Mouse (Mus musculus) thymus, adult 2 months (tissue): ENCODE data around the gene Dnajc13. TPM values are rescaled to one million over a fixed set of nuclear protein-coding genes. Genes with fewer than 3 reads are reported as not detected.

Source experiments
- DNase-seq: peaks from one replicate; pipeline ENCODE4 v3.0.0; 2021
- H3K27ac ChIP-seq: fragments of 200-500 bp; 2 replicates; pipeline ENCODE4 v1.5.1; 2012; ENCODE audit warnings: low read length, control low read depth; ENCODE audit not compliant: control insufficient read depth, insufficient read depth
- H3K27me3 ChIP-seq: fragments of 200-500 bp; 2 replicates; pipeline ENCODE4 v1.6.1; 2012; ENCODE audit warnings: mild to moderate bottlenecking, low read length, moderate library complexity, mixed read lengths; ENCODE audit not compliant: control insufficient read depth, insufficient read depth
- H3K36me3 ChIP-seq: fragments of 200-500 bp; 2 replicates; pipeline ENCODE4 v1.6.1; 2012; ENCODE audit warnings: mild to moderate bottlenecking, low read length, moderate library complexity; ENCODE audit not compliant: control insufficient read depth, insufficient read depth
- H3K4me1 ChIP-seq: fragments of 200-500 bp; replicated peaks from 2 replicates; pipeline ENCODE4 v1.6.1; 2012; ENCODE audit warnings: low read length; ENCODE audit not compliant: control insufficient read depth, insufficient read depth
- H3K4me3 ChIP-seq: fragments of 200-500 bp; 2 replicates; pipeline ENCODE4 v1.5.1; 2012; ENCODE audit warnings: mild to moderate bottlenecking, low read length, control low read depth, moderate library complexity; ENCODE audit not compliant: control insufficient read depth, insufficient read depth
- CTCF ChIP-seq: fragments of 200-500 bp; IDR thresholded peaks from 2 replicates; pipeline ENCODE4 v1.5.1; 2012; ENCODE audit warnings: mild to moderate bottlenecking, control low read depth, low read length, moderate library complexity, borderline replicate concordance; ENCODE audit not compliant: control insufficient read depth, poor library complexity, insufficient read depth; ENCODE audit errors: extremely low read depth
- POLR2A ChIP-seq: fragments of 200-500 bp; IDR thresholded peaks from 2 replicates; pipeline ENCODE4 v1.6.1; 2012; ENCODE audit warnings: mild to moderate bottlenecking, low read length, control low read depth, moderate library complexity; ENCODE audit not compliant: control insufficient read depth, poor library complexity, insufficient read depth; ENCODE audit errors: extremely low read depth
- WGBS: fragments of 180-500 bp; shearing (Covaris S2); methylation state at CpG from one replicate; pipeline ENCODE4 v1.1.7; 2018; 5-methylcytosine and 5-hydroxymethylcytosine counted together
- polyA plus RNA-seq: library from polyadenylated mRNA; depleted of rRNA; stranded (reverse); fragments of >200 nt; gene quantifications from 2 replicates; pipeline ENCODE4 v1.2.3, GENCODE M21; 2012

The Dnajc13 gene
- polyA plus RNA-seq, 1 experiment = 59.7 TPM

- Histone ChIP-seq H3K27ac (no peak overlapping the region), H3K36me3 (peaks cover 55% of the 10 kb centered on the region), H3K27me3 (no peaks in the 10 kb centered on the region), H3K4me3 (no peak overlapping the region), H3K4me1 (no peaks in the 10 kb centered on the region)
- TF ChIP-seq POLR2A (no peak), CTCF (no peak)
- WGBS = 97% methylated on average over 10 of the region's 10 CpGs
- no peak for DNase-seq
These were observed 92.7 kb downstream of the Dnajc13 start for GRCm38 (mm10) chr9:104169986-104170385.

- Histone ChIP-seq H3K4me1 (no peaks in the 10 kb centered on the region), H3K4me3 (no peak overlapping the region), H3K27me3 (no peaks in the 10 kb centered on the region), H3K36me3 (peaks cover 67% of the 10 kb centered on the region), H3K27ac (no peak overlapping the region)
- 96% methylated on average over 5 of the region's 5 CpGs for WGBS
- no peak for TF ChIP-seq CTCF
- no peak for TF ChIP-seq POLR2A
- no peak for DNase-seq
These were observed 96.8 kb downstream of the Dnajc13 start for GRCm38 (mm10) chr9:104165926-104166325.

- H3K27me3 ChIP-seq = no peaks in the 10 kb centered on the region
- H3K4me1 ChIP-seq = no peaks in the 10 kb centered on the region
- 96% methylated on average over 5 of the region's 5 CpGs for WGBS
- DNase-seq = no peak
- H3K36me3 ChIP-seq = peaks cover 68% of the 10 kb centered on the region
- no peak overlapping the region for H3K4me3 ChIP-seq
- no peak overlapping the region for H3K27ac ChIP-seq
- TF ChIP-seq POLR2A (no peak), CTCF (no peak)
These were observed 98.5 kb downstream of the Dnajc13 start for GRCm38 (mm10) chr9:104164194-104164593.

- TF ChIP-seq CTCF (no peak), POLR2A (no peak)
- H3K27ac ChIP-seq = no peak overlapping the region
- H3K36me3 ChIP-seq = peaks cover 78% of the 10 kb centered on the region
- no peak overlapping the region for H3K4me3 ChIP-seq
- 91% methylated on average over 7 of the region's 7 CpGs for WGBS
- DNase-seq = no peak
- H3K27me3 ChIP-seq = no peaks in the 10 kb centered on the region
- no peaks in the 10 kb centered on the region for H3K4me1 ChIP-seq
These were observed 101.6 kb downstream of the Dnajc13 start for GRCm38 (mm10) chr9:104161117-104161516.

GRCm38 (mm10) chr9:104157291-104157690 lies 105.4 kb downstream of the Dnajc13 start:
- Histone ChIP-seq H3K36me3 (peaks cover 54% of the 10 kb centered on the region), H3K27me3 (no peaks in the 10 kb centered on the region)

GRCm38 (mm10) chr9:104156506-104156905 lies 106.2 kb downstream of the Dnajc13 start:
- peaks cover 53% of the 10 kb centered on the region for H3K36me3 ChIP-seq
- 95% methylated on average over 8 of the region's 8 CpGs for WGBS
- no peak overlapping the region for H3K4me3 ChIP-seq
- TF ChIP-seq POLR2A (no peak), CTCF (no peak)
- DNase-seq = no peak
- no peaks in the 10 kb centered on the region for H3K4me1 ChIP-seq
- no peaks in the 10 kb centered on the region for H3K27me3 ChIP-seq
- no peak overlapping the region for H3K27ac ChIP-seq

More at GRCm38 (mm10) chr9:104157291-104157690, 105.4 kb downstream of the Dnajc13 start:
- no peak for DNase-seq
- Histone ChIP-seq H3K4me1 (no peaks in the 10 kb centered on the region), H3K4me3 (no peak overlapping the region), H3K27ac (no peak overlapping the region)
- TF ChIP-seq POLR2A = no peak
- no peak for TF ChIP-seq CTCF
- WGBS = 98% methylated on average over 7 of the region's 7 CpGs
